Mouse (Mus musculus): ENCODE measurements around the gene Rrp1. TPM values are rescaled to one million over a fixed set of nuclear protein-coding genes. Genes with fewer than 3 reads are reported as not detected.
A peak's percentile ranks its signal among the peaks of the same experiment; 100 is the strongest.

Gene Rrp1
- polyA plus RNA-seq, 1 experiment from 2014 or later, result 277 TPM

- Histone ChIP-seq H3K9me3 (ENCODE audit: control insufficient read depth, low read length) (no peaks in the 10 kb centered on the region), H3K9ac (ENCODE audit: low read depth, low read length) (no peak overlapping the region), H3K4me3 (ENCODE audit: low read depth, low read length) (no peak overlapping the region), H3K4me1 (replicated peaks; ENCODE audit: control insufficient read depth, insufficient read depth, low read length) (no peaks in the 10 kb centered on the region), H3K4me2 (no peak overlapping the region), H3K36me3 (ENCODE audit: control insufficient read depth, insufficient read depth, low read length) (no peaks in the 10 kb centered on the region), H3K27ac (ENCODE audit: low read depth, low read length) (no peak overlapping the region), H3K27me3 (replicated peaks; ENCODE audit: control insufficient read depth, insufficient read depth, low read length) (no peaks in the 10 kb centered on the region)
- 71% methylated on average over 3 of the region's 3 CpGs for WGBS
- DNase-seq (ENCODE audit: low spot score) (no peak), ATAC-seq (replicated peaks; ENCODE audit: low FRiP score) (no peak)
Observed at GRCm38 (mm10) chr10:78383567-78383966, 29.3 kb downstream of the Rrp1 start.

- Histone ChIP-seq H3K9me3 (ENCODE audit: control insufficient read depth, low read length) (no peaks in the 10 kb centered on the region; the same call in 1 of the 2 replicates), H3K4me1 (replicated peaks; ENCODE audit: control insufficient read depth, insufficient read depth, low read length) (no peaks in the 10 kb centered on the region), H3K36me3 (ENCODE audit: control insufficient read depth, insufficient read depth, low read length) (no peaks in the 10 kb centered on the region), H3K4me2 (no peak overlapping the region), H3K27ac (ENCODE audit: low read depth, low read length) (no peak overlapping the region), H3K9ac (ENCODE audit: low read depth, low read length) (no peak overlapping the region), H3K27me3 (replicated peaks; ENCODE audit: control insufficient read depth, insufficient read depth, low read length) (no peaks in the 10 kb centered on the region), H3K4me3 (ENCODE audit: low read depth, low read length) (no peak overlapping the region)
- DNase-seq (ENCODE audit: low spot score) (no peak), ATAC-seq (replicated peaks; ENCODE audit: low FRiP score) (no peak)
- WGBS, result 95% methylated on average over 7 of the region's 7 CpGs
Observed at GRCm38 (mm10) chr10:78378516-78378915, 34.3 kb downstream of the Rrp1 start.

GRCm38 (mm10) chr10:78372681-78373668 lies 39.9 kb downstream of the Rrp1 start:
- Histone ChIP-seq H3K27me3 (replicated peaks; ENCODE audit: control insufficient read depth, insufficient read depth, low read length) (no peaks in the 10 kb centered on the region), H3K9me3 (ENCODE audit: control insufficient read depth, low read length) (no peaks in the 10 kb centered on the region), H3K36me3 (ENCODE audit: control insufficient read depth, insufficient read depth, low read length) (no peaks in the 10 kb centered on the region), H3K27ac (ENCODE audit: low read depth, low read length) (no peak overlapping the region), H3K4me3 (ENCODE audit: low read depth, low read length) (0 out of 2 replicates have a peak overlapping the region, but pooled peaks have one; percentile 22), H3K4me1 (replicated peaks; ENCODE audit: control insufficient read depth, insufficient read depth, low read length) (peaks cover 12% of the 10 kb centered on the region), H3K4me2 (peak overlapping the region; percentile 53), H3K9ac (ENCODE audit: low read depth, low read length) (no peak overlapping the region)
- ATAC-seq (replicated peaks; ENCODE audit: low FRiP score) (peak; percentile 56), DNase-seq (ENCODE audit: low spot score) (no peak)
- 58% methylated on average over 27 of the region's 27 CpGs for WGBS

- DNase-seq (ENCODE audit: low spot score), result no peak
- H3K27me3 ChIP-seq (replicated peaks; ENCODE audit: control insufficient read depth, insufficient read depth, low read length), result no peaks in the 10 kb centered on the region
- no peak overlapping the region for H3K4me3 ChIP-seq (ENCODE audit: low read depth, low read length)
- H3K36me3 ChIP-seq (ENCODE audit: control insufficient read depth, insufficient read depth, low read length), result no peaks in the 10 kb centered on the region
- H3K9me3 ChIP-seq (ENCODE audit: control insufficient read depth, low read length), result no peaks in the 10 kb centered on the region
- no peak overlapping the region for H3K4me2 ChIP-seq
- WGBS, result 80% methylated on average over 6 of the region's 6 CpGs
- H3K27ac ChIP-seq (ENCODE audit: low read depth, low read length), result no peak overlapping the region
- ATAC-seq (replicated peaks; ENCODE audit: low FRiP score), result no peak
- peaks cover 23% of the 10 kb centered on the region for H3K4me1 ChIP-seq (replicated peaks; ENCODE audit: control insufficient read depth, insufficient read depth, low read length)
- H3K9ac ChIP-seq (ENCODE audit: low read depth, low read length), result no peak overlapping the region
Observed at GRCm38 (mm10) chr10:78371746-78372145, 41.1 kb downstream of the Rrp1 start.

- H3K9me3 ChIP-seq (ENCODE audit: control insufficient read depth, low read length), result no peaks in the 10 kb centered on the region
- ATAC-seq (replicated peaks; ENCODE audit: low FRiP score) (peak; percentile 54), DNase-seq (ENCODE audit: low spot score) (no peak)
- H3K9ac ChIP-seq (ENCODE audit: low read depth, low read length), result peak overlapping the region; percentile 21
- H3K27me3 ChIP-seq (replicated peaks; ENCODE audit: control insufficient read depth, insufficient read depth, low read length), result no peaks in the 10 kb centered on the region
- H3K4me3 ChIP-seq (ENCODE audit: low read depth, low read length), result no peak overlapping the region
- H3K36me3 ChIP-seq (ENCODE audit: control insufficient read depth, insufficient read depth, low read length), result no peaks in the 10 kb centered on the region
- 25% methylated on average over 4 of the region's 4 CpGs for WGBS
- H3K27ac ChIP-seq (ENCODE audit: low read depth, low read length), result peak overlapping the region; percentile 87
- peaks cover 31% of the 10 kb centered on the region for H3K4me1 ChIP-seq (replicated peaks; ENCODE audit: control insufficient read depth, insufficient read depth, low read length)
- peak overlapping the region; percentile 49 for H3K4me2 ChIP-seq
Observed at GRCm38 (mm10) chr10:78367586-78367985, 45.3 kb downstream of the Rrp1 start.

GRCm38 (mm10) chr10:78366851-78367312 lies 46.0 kb downstream of the Rrp1 start:
- DNase-seq (ENCODE audit: low spot score) (peak; percentile 60), ATAC-seq (replicated peaks; ENCODE audit: low FRiP score) (peak; percentile 88)
- 14% methylated on average over 9 of the region's 9 CpGs for WGBS
- H3K27me3 ChIP-seq (replicated peaks; ENCODE audit: control insufficient read depth, insufficient read depth, low read length), result no peaks in the 10 kb centered on the region
- peak overlapping the region; percentile 87 for H3K27ac ChIP-seq (ENCODE audit: low read depth, low read length)
- no peak overlapping the region for H3K4me3 ChIP-seq (ENCODE audit: low read depth, low read length)
- H3K4me1 ChIP-seq (replicated peaks; ENCODE audit: control insufficient read depth, insufficient read depth, low read length), result peaks cover 28% of the 10 kb centered on the region
- peak overlapping the region; percentile 49 for H3K4me2 ChIP-seq
- H3K36me3 ChIP-seq (ENCODE audit: control insufficient read depth, insufficient read depth, low read length), result no peaks in the 10 kb centered on the region
- H3K9ac ChIP-seq (ENCODE audit: low read depth, low read length), result peak overlapping the region; percentile 20; the same call in 1 of the 2 replicates
- H3K9me3 ChIP-seq (ENCODE audit: control insufficient read depth, low read length), result no peaks in the 10 kb centered on the region

- 31% methylated on average over 5 of the region's 5 CpGs for WGBS
- no peaks in the 10 kb centered on the region for H3K27me3 ChIP-seq (replicated peaks; ENCODE audit: control insufficient read depth, insufficient read depth, low read length)
- H3K4me1 ChIP-seq (replicated peaks; ENCODE audit: control insufficient read depth, insufficient read depth, low read length), result peaks cover 28% of the 10 kb centered on the region
- no peak overlapping the region for H3K4me3 ChIP-seq (ENCODE audit: low read depth, low read length)
- ATAC-seq (replicated peaks; ENCODE audit: low FRiP score) (peak; percentile 48), DNase-seq (ENCODE audit: low spot score) (no peak)
- peak overlapping the region; percentile 87 for H3K27ac ChIP-seq (ENCODE audit: low read depth, low read length)
- H3K4me2 ChIP-seq, result peak overlapping the region; percentile 49
- H3K9ac ChIP-seq (ENCODE audit: low read depth, low read length), result peak overlapping the region; percentile 20; the same call in 1 of the 2 replicates
- H3K36me3 ChIP-seq (ENCODE audit: control insufficient read depth, insufficient read depth, low read length), result no peaks in the 10 kb centered on the region
- no peaks in the 10 kb centered on the region for H3K9me3 ChIP-seq (ENCODE audit: control insufficient read depth, low read length)
Observed at GRCm38 (mm10) chr10:78366195-78366834, 46.5 kb downstream of the Rrp1 start.

GRCm38 (mm10) chr10:78365555-78365954 lies 47.3 kb downstream of the Rrp1 start:
- WGBS, result 68% methylated on average over 6 of the region's 6 CpGs
- Histone ChIP-seq H3K4me1 (replicated peaks; ENCODE audit: control insufficient read depth, insufficient read depth, low read length) (peaks cover 28% of the 10 kb centered on the region), H3K9me3 (ENCODE audit: control insufficient read depth, low read length) (no peaks in the 10 kb centered on the region), H3K27ac (ENCODE audit: low read depth, low read length) (no peak overlapping the region; the same call in 1 of the 2 replicates), H3K4me3 (ENCODE audit: low read depth, low read length) (no peak overlapping the region), H3K4me2 (no peak overlapping the region), H3K36me3 (ENCODE audit: control insufficient read depth, insufficient read depth, low read length) (no peaks in the 10 kb centered on the region), H3K27me3 (replicated peaks; ENCODE audit: control insufficient read depth, insufficient read depth, low read length) (no peaks in the 10 kb centered on the region), H3K9ac (ENCODE audit: low read depth, low read length) (no peak overlapping the region)
- ATAC-seq (replicated peaks; ENCODE audit: low FRiP score) (no peak), DNase-seq (ENCODE audit: low spot score) (no peak)
